Mouse (Mus musculus): ENCODE measurements around the gene Was. TPM values are rescaled to one million over a fixed set of nuclear protein-coding genes. Genes with fewer than 3 reads are reported as not detected.
"Not testable (repeated sequence)": the region's sequence is repeated elsewhere in the genome, so short reads cannot be mapped to it uniquely, and the experiment has no call there.

Gene Was
- total RNA-seq (2021): 1 to 10 TPM; 2.8 TPM
- long read RNA-seq, experiment 1, partial matches to known transcripts: 2 of 2 reads
- long read RNA-seq, experiment 1, other reads (novel, unspliced or antisense): 0 of 2 reads
- long read RNA-seq, experiment 2, partial matches to known transcripts: 0 of 3 reads
- long read RNA-seq, experiment 2, other reads (novel, unspliced or antisense): 1 of 3 reads

- DNase-seq (ENCODE audit: low spot score in 2 of 2): no peak
Observed at GRCm38 (mm10) chrX:8090346-8090953, at the start of gene Was. TSS of gene Was (minus strand) at chrX:8090498.

- DNase-seq (ENCODE audit: low spot score in 2 of 2): no peak
Observed at GRCm38 (mm10) chrX:8139480-8139879, 49.2 kb upstream of the Was start.

- DNase-seq (ENCODE audit: low spot score in 2 of 2): no peak
Observed at GRCm38 (mm10) chrX:8135886-8136285, 45.6 kb upstream of the Was start.

- DNase-seq (ENCODE audit: low spot score in 2 of 2): peak; percentile 61 to 85
Observed at GRCm38 (mm10) chrX:8132017-8132976, 42.0 kb upstream of the Was start, which contains the start of gene Wdr13. TSS of gene Wdr13 (minus strand) at chrX:8132892.

- no peak for DNase-seq (ENCODE audit: low spot score in 2 of 2)
Observed at GRCm38 (mm10) chrX:8131393-8131792, 41.1 kb upstream of the Was start.

GRCm38 (mm10) chrX:8125235-8125634 lies 34.9 kb upstream of the Was start:
- DNase-seq (ENCODE audit: low spot score in 2 of 2): no peak

- DNase-seq (ENCODE audit: low spot score in 2 of 2): no peak
Observed at GRCm38 (mm10) chrX:8123821-8124470, 33.6 kb upstream of the Was start.

GRCm38 (mm10) chrX:8117264-8117663 lies 27.0 kb upstream of the Was start:
- DNase-seq (ENCODE audit: low spot score in 2 of 2): no peak

- no peak for DNase-seq (ENCODE audit: low spot score in 2 of 2)
Observed at GRCm38 (mm10) chrX:8115275-8115674, 25.0 kb upstream of the Was start.

- no peak for DNase-seq (ENCODE audit: low spot score in 2 of 2)
Observed at GRCm38 (mm10) chrX:8105019-8105418, 14.7 kb upstream of the Was start.

- no peak for DNase-seq (ENCODE audit: low spot score in 2 of 2)
Observed at GRCm38 (mm10) chrX:8102213-8102668, 11.9 kb upstream of the Was start.

GRCm38 (mm10) chrX:8101017-8101416 lies 10.7 kb upstream of the Was start:
- DNase-seq (ENCODE audit: low spot score in 2 of 2): no peak

- no peak for DNase-seq (ENCODE audit: low spot score in 2 of 2)
Observed at GRCm38 (mm10) chrX:8099435-8099834, 9.1 kb upstream of the Was start.

GRCm38 (mm10) chrX:8096787-8097242 lies 6.5 kb upstream of the Was start:
- DNase-seq (ENCODE audit: low spot score in 2 of 2): peak; percentile 81 to 93

GRCm38 (mm10) chrX:8096068-8096786 lies 5.9 kb upstream of the Was start:
- peak; percentile 63 to 66 for DNase-seq (ENCODE audit: low spot score in 2 of 2)

GRCm38 (mm10) chrX:8095546-8095945 lies 5.2 kb upstream of the Was start:
- no peak for DNase-seq (ENCODE audit: low spot score in 2 of 2)

GRCm38 (mm10) chrX:8090954-8091347 lies 653 bp upstream of the Was start:
- DNase-seq (ENCODE audit: low spot score in 2 of 2): not testable (repeated sequence)

- no peak for DNase-seq (ENCODE audit: low spot score in 2 of 2)
Observed at GRCm38 (mm10) chrX:8089746-8090145, 552 bp downstream of the Was start.

- DNase-seq (ENCODE audit: low spot score in 2 of 2): no peak
Observed at GRCm38 (mm10) chrX:8085611-8086010, 4.7 kb downstream of the Was start.

- DNase-seq (ENCODE audit: low spot score in 2 of 2): no peak
Observed at GRCm38 (mm10) chrX:8084771-8085259, 5.5 kb downstream of the Was start.
